Mouse (Mus musculus) G1E (cell line): ENCODE measurements at regions not wholly inside any gene's neighbourhood (a gene's known extent, or its start where the extent isn't known, plus 50 kb on each side); places are given as distances from the start of the nearest gene placed in this dataset.
"Not testable (repeated sequence)": the region's sequence is repeated elsewhere in the genome, so short reads cannot be mapped to it uniquely, and the experiment has no call there.

Source experiments
- ATAC-seq: 2 replicates; pipeline ENCODE4 v1.8.0; 2016; ENCODE audit warnings: mild to moderate bottlenecking; ENCODE audit not compliant: insufficient number of reproducible peaks, poor library complexity, low FRiP score, severe bottlenecking; ENCODE audit errors: extremely low read depth
- DNase-seq: peaks from one replicate; pipeline ENCODE4 v3.0.0; 2012; ENCODE audit warnings: low spot score
- H3K27me3 ChIP-seq: 2 replicates; pipeline ENCODE4 v1.6.1; 2012; ENCODE audit warnings: mild to moderate bottlenecking, low read length, inconsistent platforms; ENCODE audit not compliant: insufficient read depth
- H3K36me3 ChIP-seq: replicated peaks from 2 replicates; pipeline ENCODE3; 2012; ENCODE audit warnings: mild to moderate bottlenecking, inconsistent platforms
- H3K4me1 ChIP-seq: 2 replicates; pipeline ENCODE4 v1.6.1; 2012; ENCODE audit warnings: low read depth, low read length, inconsistent platforms, mixed read lengths; ENCODE audit not compliant: insufficient read depth
- H3K4me3 ChIP-seq: 2 replicates; pipeline ENCODE4 v1.5.1; 2012; ENCODE audit warnings: low read depth, mild to moderate bottlenecking, inconsistent platforms, low read length, moderate library complexity, mixed read lengths
- H3K9me3 ChIP-seq: replicated peaks from 2 replicates; pipeline ENCODE4 v1.6.1; 2012; ENCODE audit warnings: inconsistent platforms
- CTCF ChIP-seq: IDR thresholded peaks from 2 replicates; pipeline ENCODE4 v1.5.1; 2012; ENCODE audit warnings: low read depth, low read length, inconsistent platforms, mixed read lengths
- GATA1 ChIP-seq: IDR thresholded peaks from 2 replicates; pipeline ENCODE4 v1.6.1; 2012; ENCODE audit warnings: borderline replicate concordance, low read length, inconsistent platforms, mixed read lengths
- GATA2 ChIP-seq: IDR thresholded peaks from 2 replicates; pipeline ENCODE4 v1.6.1; 2012; ENCODE audit warnings: low read depth, low read length, inconsistent platforms, borderline replicate concordance
- POLR2AphosphoS5 ChIP-seq: IDR thresholded peaks from 2 replicates; pipeline ENCODE4 v1.6.1; 2012; ENCODE audit warnings: low read depth, low read length, inconsistent platforms; ENCODE audit not compliant: insufficient replicate concordance
- TAL1 ChIP-seq: conservative IDR thresholded peaks from 2 replicates; pipeline ENCODE4 v1.6.1; 2012; ENCODE audit warnings: low read depth, low read length, inconsistent platforms, mixed read lengths

GRCm38 (mm10) chr7:113707596-113707995 is 58.2 kb upstream of the Spon1 start:
- DNase-seq = no peak
- ATAC-seq = no peak
- H3K4me3 ChIP-seq = no peak overlapping the region
- no peaks in the 10 kb centered on the region for H3K36me3 ChIP-seq
- no peaks in the 10 kb centered on the region for H3K27me3 ChIP-seq
- H3K9me3 ChIP-seq = no peaks in the 10 kb centered on the region
- H3K4me1 ChIP-seq = no peaks in the 10 kb centered on the region
- TF ChIP-seq POLR2AphosphoS5 (no peak), TAL1 (no peak), GATA1 (no peak), GATA2 (no peak)

GRCm38 (mm10) chr7:113710541-113711270 is 55.1 kb upstream of the Spon1 start:
- Histone ChIP-seq H3K36me3 (no peaks in the 10 kb centered on the region), H3K27me3 (no peaks in the 10 kb centered on the region), H3K9me3 (no peaks in the 10 kb centered on the region), H3K4me3 (no peak overlapping the region), H3K4me1 (no peaks in the 10 kb centered on the region)
- TF ChIP-seq CTCF (no peak), GATA1 (no peak), TAL1 (no peak), POLR2AphosphoS5 (no peak), GATA2 (no peak)
- DNase-seq (no peak), ATAC-seq (no peak)

- H3K4me3 ChIP-seq, H3K27me3 ChIP-seq, H3K9me3 ChIP-seq, DNase-seq, ATAC-seq, H3K36me3 ChIP-seq, H3K4me1 ChIP-seq: not testable (repeated sequence)
These were observed 54.4 kb upstream of the Spon1 start for GRCm38 (mm10) chr7:113711356-113711755.
